Mouse (Mus musculus): ENCODE measurements around the gene Olfr573-ps1. TPM values are rescaled to one million over a fixed set of nuclear protein-coding genes. Genes with fewer than 3 reads are reported as not detected.
A peak's percentile ranks its signal among the peaks of the same experiment; 100 is the strongest.

Gene Olfr573-ps1
- polyA plus RNA-seq, 1 experiment from 2014 or later = not detected

- Histone ChIP-seq H3K9me3 (ENCODE audit: control insufficient read depth, low read length) (no peaks in the 10 kb centered on the region), H3K27me3 (ENCODE audit: control insufficient read depth, insufficient read depth, low read length) (no peaks in the 10 kb centered on the region), H3K9ac (replicated peaks; ENCODE audit: low read length) (no peak overlapping the region), H3K4me3 (replicated peaks; ENCODE audit: low read depth, low read length) (no peak overlapping the region), H3K36me3 (ENCODE audit: control insufficient read depth, insufficient read depth, low read length) (no peaks in the 10 kb centered on the region), H3K4me1 (ENCODE audit: control insufficient read depth, insufficient read depth, low read length) (no peaks in the 10 kb centered on the region), H3K27ac (replicated peaks; ENCODE audit: low read depth, low read length) (no peak overlapping the region), H3K4me2 (ENCODE audit: low read length) (no peak overlapping the region)
- WGBS = 94% methylated on average over 1 of the region's 1 CpGs
- DNase-seq = no peak
- ATAC-seq (ENCODE audit: low FRiP score, low TSS enrichment) = no peak
Observed at GRCm38 (mm10) chr7:102943417-102943816, 1.0 kb upstream of the Olfr573-ps1 start.

GRCm38 (mm10) chr7:102927105-102927504 is 15.3 kb downstream of the Olfr573-ps1 start:
- Histone ChIP-seq H3K4me1 (ENCODE audit: control insufficient read depth, insufficient read depth, low read length) (no peaks in the 10 kb centered on the region), H3K36me3 (ENCODE audit: control insufficient read depth, insufficient read depth, low read length) (no peaks in the 10 kb centered on the region), H3K4me3 (replicated peaks; ENCODE audit: low read depth, low read length) (no peak overlapping the region), H3K9me3 (ENCODE audit: control insufficient read depth, low read length) (no peaks in the 10 kb centered on the region), H3K27me3 (ENCODE audit: control insufficient read depth, insufficient read depth, low read length) (no peaks in the 10 kb centered on the region), H3K27ac (replicated peaks; ENCODE audit: low read depth, low read length) (no peak overlapping the region), H3K9ac (replicated peaks; ENCODE audit: low read length) (no peak overlapping the region), H3K4me2 (ENCODE audit: low read length) (no peak overlapping the region)
- DNase-seq (no peak), ATAC-seq (ENCODE audit: low FRiP score, low TSS enrichment) (no peak)
- WGBS = 74% methylated on average over 3 of the region's 3 CpGs

GRCm38 (mm10) chr7:102924109-102924508 is 18.3 kb downstream of the Olfr573-ps1 start, which contains the start of gene Olfr572:
Olfr572 (plus strand) TSS chr7:102924409.
- no peak within 1 kb of the TSS for H3K4me2 ChIP-seq (ENCODE audit: low read length)
- H3K27me3 ChIP-seq (ENCODE audit: control insufficient read depth, insufficient read depth, low read length) = no peaks in the 10 kb centered on the region
- H3K4me1 ChIP-seq (ENCODE audit: control insufficient read depth, insufficient read depth, low read length) = no peaks in the 10 kb centered on the region
- H3K9me3 ChIP-seq (ENCODE audit: control insufficient read depth, low read length) = no peaks in the 10 kb centered on the region
- H3K27ac ChIP-seq (replicated peaks; ENCODE audit: low read depth, low read length) = no peak within 1 kb of the TSS
- H3K9ac ChIP-seq (replicated peaks; ENCODE audit: low read length) = no peak within 1 kb of the TSS
- DNase-seq = no peak
- no peak within 1 kb of the TSS for H3K4me3 ChIP-seq (replicated peaks; ENCODE audit: low read depth, low read length)
- H3K36me3 ChIP-seq (ENCODE audit: control insufficient read depth, insufficient read depth, low read length) = no peaks in the 10 kb centered on the region
- 69% methylated on average over 1 of the region's 1 CpGs for WGBS
- no peak for ATAC-seq (ENCODE audit: low FRiP score, low TSS enrichment)

GRCm38 (mm10) chr7:102919632-102920031 is 22.7 kb downstream of the Olfr573-ps1 start:
- DNase-seq (peak; percentile 87), ATAC-seq (ENCODE audit: low FRiP score, low TSS enrichment) (peak; percentile 66; the same call in 1 of the 2 replicates)
- Histone ChIP-seq H3K4me3 (replicated peaks; ENCODE audit: low read depth, low read length) (no peak overlapping the region), H3K9me3 (ENCODE audit: control insufficient read depth, low read length) (no peaks in the 10 kb centered on the region), H3K9ac (replicated peaks; ENCODE audit: low read length) (no peak overlapping the region), H3K27me3 (ENCODE audit: control insufficient read depth, insufficient read depth, low read length) (no peaks in the 10 kb centered on the region), H3K36me3 (ENCODE audit: control insufficient read depth, insufficient read depth, low read length) (no peaks in the 10 kb centered on the region), H3K4me2 (ENCODE audit: low read length) (no peak overlapping the region), H3K27ac (replicated peaks; ENCODE audit: low read depth, low read length) (no peak overlapping the region), H3K4me1 (ENCODE audit: control insufficient read depth, insufficient read depth, low read length) (no peaks in the 10 kb centered on the region)
- WGBS = 20% methylated on average over 1 of the region's 1 CpGs

DNA sequence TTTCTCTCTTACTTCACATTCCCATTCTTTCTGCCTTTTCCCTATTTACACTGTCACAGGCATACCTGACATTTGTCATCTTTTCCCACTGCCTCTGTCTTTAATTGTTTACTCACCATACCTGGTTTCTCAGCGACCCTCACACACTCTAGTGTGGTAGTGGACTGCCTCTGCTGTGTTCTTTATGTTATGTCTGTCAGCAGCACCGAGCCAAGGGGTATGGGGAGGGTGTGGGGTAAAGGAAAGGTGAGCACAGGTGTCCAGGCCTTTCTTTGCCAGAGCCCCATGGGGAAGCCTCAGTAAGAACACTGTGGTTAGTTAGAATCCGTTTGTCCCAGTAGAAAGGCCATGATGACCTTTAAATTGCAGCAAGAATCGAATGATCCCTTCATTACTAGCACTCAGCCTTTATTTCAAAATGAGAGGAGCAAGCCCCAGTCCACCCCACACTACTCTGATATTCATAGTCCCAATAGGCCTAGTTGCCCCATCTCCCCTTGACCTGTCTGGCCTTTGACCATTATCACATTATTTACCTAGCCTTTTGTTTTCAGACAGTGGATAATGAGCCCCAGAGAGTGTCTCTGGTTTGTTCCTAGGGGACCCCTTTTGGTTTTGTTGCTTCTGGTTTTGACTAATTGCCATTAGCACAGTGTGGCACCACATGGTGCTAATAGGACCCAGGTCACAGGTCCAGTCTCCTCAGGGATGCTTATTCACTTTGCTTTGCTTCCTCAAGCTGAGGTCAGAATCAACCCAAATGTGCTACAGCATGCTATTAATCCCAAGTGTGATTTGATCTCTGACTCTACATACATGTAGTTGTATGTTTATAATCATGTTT is 25.1 kb downstream of the Olfr573-ps1 start, which contains the start of gene Olfr571:
Gene Olfr571 (minus strand): TSS at position 505 of the 844 bp plus-strand sequence.
- Histone ChIP-seq H3K9ac (replicated peaks; ENCODE audit: low read length) (no peak within 1 kb of the TSS), H3K4me2 (ENCODE audit: low read length) (no peak within 1 kb of the TSS), H3K27me3 (ENCODE audit: control insufficient read depth, insufficient read depth, low read length) (no peaks in the 10 kb centered on the region), H3K27ac (replicated peaks; ENCODE audit: low read depth, low read length) (no peak within 1 kb of the TSS), H3K36me3 (ENCODE audit: control insufficient read depth, insufficient read depth, low read length) (no peaks in the 10 kb centered on the region), H3K4me1 (ENCODE audit: control insufficient read depth, insufficient read depth, low read length) (no peaks in the 10 kb centered on the region), H3K4me3 (replicated peaks; ENCODE audit: low read depth, low read length) (no peak within 1 kb of the TSS), H3K9me3 (ENCODE audit: control insufficient read depth, low read length) (no peaks in the 10 kb centered on the region)
- WGBS = 64% methylated on average over 4 of the region's 4 CpGs
- DNase-seq (no peak), ATAC-seq (ENCODE audit: low FRiP score, low TSS enrichment) (no peak)

DNA sequence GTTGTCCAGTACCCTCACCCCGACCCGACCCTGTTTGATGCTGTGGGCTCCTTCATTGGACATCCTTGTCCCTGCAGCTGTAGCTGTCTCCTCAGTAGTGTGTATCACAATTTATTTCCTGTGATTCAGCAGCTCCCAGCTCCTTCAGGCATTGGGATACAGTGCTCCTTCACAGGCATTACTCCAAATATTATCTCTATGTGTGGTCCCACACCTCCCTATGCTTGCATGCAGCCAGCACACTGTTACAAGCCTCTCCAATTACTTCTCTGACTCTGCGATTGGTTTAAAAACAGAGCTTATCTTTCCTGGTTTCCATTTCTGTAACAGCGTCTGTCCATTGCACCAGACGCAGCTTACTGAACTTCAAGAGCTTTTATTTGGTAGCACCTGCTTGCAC is 26.0 kb downstream of the Olfr573-ps1 start:
- H3K27ac ChIP-seq (replicated peaks; ENCODE audit: low read depth, low read length) = no peak overlapping the region
- no peaks in the 10 kb centered on the region for H3K27me3 ChIP-seq (ENCODE audit: control insufficient read depth, insufficient read depth, low read length)
- H3K9me3 ChIP-seq (ENCODE audit: control insufficient read depth, low read length) = no peaks in the 10 kb centered on the region
- H3K4me2 ChIP-seq (ENCODE audit: low read length) = no peak overlapping the region
- 86% methylated on average over 5 of the region's 5 CpGs for WGBS
- DNase-seq (no peak), ATAC-seq (ENCODE audit: low FRiP score, low TSS enrichment) (no peak)
- no peaks in the 10 kb centered on the region for H3K4me1 ChIP-seq (ENCODE audit: control insufficient read depth, insufficient read depth, low read length)
- H3K4me3 ChIP-seq (replicated peaks; ENCODE audit: low read depth, low read length) = no peak overlapping the region
- H3K36me3 ChIP-seq (ENCODE audit: control insufficient read depth, insufficient read depth, low read length) = no peaks in the 10 kb centered on the region
- no peak overlapping the region for H3K9ac ChIP-seq (replicated peaks; ENCODE audit: low read length)

DNA sequence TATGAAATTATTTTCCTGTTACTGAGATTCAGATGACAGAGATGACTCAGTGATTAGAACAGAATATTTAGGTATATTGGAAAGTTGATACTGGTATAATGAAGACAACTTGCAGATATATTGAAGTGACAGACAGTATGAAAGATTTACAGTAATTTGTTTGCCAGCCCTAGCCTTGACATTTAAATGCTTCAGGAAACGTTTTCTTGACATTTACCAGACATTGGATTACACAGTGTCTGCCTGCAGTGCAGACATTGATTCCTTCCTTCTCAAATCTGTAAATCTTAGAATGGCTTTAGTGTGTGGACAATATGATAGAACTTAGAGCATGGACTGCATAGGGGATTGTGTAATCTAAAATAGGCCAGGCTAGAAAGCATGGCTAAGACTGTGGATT is 27.1 kb downstream of the Olfr573-ps1 start:
- Histone ChIP-seq H3K4me3 (replicated peaks; ENCODE audit: low read depth, low read length) (no peak overlapping the region), H3K36me3 (ENCODE audit: control insufficient read depth, insufficient read depth, low read length) (no peaks in the 10 kb centered on the region), H3K9ac (replicated peaks; ENCODE audit: low read length) (no peak overlapping the region), H3K9me3 (ENCODE audit: control insufficient read depth, low read length) (no peaks in the 10 kb centered on the region), H3K27ac (replicated peaks; ENCODE audit: low read depth, low read length) (no peak overlapping the region), H3K27me3 (ENCODE audit: control insufficient read depth, insufficient read depth, low read length) (no peaks in the 10 kb centered on the region), H3K4me1 (ENCODE audit: control insufficient read depth, insufficient read depth, low read length) (no peaks in the 10 kb centered on the region), H3K4me2 (ENCODE audit: low read length) (no peak overlapping the region)
- no peak for ATAC-seq (ENCODE audit: low FRiP score, low TSS enrichment)
- 46% methylated on average over 1 of the region's 1 CpGs for WGBS
- DNase-seq = no peak

Measured in midbrain, embryonic 14.5 days (tissue).